1 mouse cellular context compared by ENCODE assay signal in genomic region chr5:129909147-129909546, GRCm38 (mm10).
TF ChIP-seq lines count a peak whose summit lies in the region.

No protein-coding gene starts in this region.

TF ChIP-seq in MEL, 35 proteins besides CTCF, POLR2A, EP300 and RAD21:
- TF ChIP-seq POLR2AphosphoS2 (IDR thresholded peaks at IDR 0.05; ENCODE audit: low read length) (no peak), BHLHE40 (IDR thresholded peaks at IDR 0.05; ENCODE audit: borderline replicate concordance, low read depth, low read length) (no peak)
